Mouse (Mus musculus) adipocyte (in vitro differentiated cells): ENCODE data around the gene Map4k4.

Experiments used
- DNase-seq: peaks from one replicate; pipeline ENCODE4 v3.0.0-alpha.2; 2016; ENCODE audit warnings: low spot score

Map4k4 gene

GRCm38 (mm10) chr1:40037831-40038230, 137.1 kb downstream of the Map4k4 start:
- no peak for DNase-seq

DNA sequence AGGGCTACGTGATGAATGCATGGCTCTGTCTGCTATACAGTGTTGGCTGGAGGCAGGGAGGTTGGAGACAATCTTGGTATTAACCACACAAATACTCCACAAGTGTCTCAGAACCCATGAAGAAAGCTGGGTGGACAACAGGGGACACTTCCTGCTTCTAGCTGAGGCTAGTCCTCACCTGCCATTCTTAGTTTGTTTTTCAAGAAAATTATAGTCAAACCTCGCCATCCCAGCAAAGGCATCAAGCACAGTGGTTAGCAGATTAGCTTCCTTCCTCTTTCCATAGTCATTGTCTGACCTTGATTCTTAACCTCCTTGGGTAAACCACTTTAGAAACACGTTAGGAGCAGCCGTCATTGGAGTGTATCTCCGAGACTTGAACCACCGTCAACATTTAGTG, 145.0 kb downstream of the Map4k4 start:
- no peak for DNase-seq

GRCm38 (mm10) chr1:40046600-40046999, 145.9 kb downstream of the Map4k4 start:
- no peak for DNase-seq

DNA sequence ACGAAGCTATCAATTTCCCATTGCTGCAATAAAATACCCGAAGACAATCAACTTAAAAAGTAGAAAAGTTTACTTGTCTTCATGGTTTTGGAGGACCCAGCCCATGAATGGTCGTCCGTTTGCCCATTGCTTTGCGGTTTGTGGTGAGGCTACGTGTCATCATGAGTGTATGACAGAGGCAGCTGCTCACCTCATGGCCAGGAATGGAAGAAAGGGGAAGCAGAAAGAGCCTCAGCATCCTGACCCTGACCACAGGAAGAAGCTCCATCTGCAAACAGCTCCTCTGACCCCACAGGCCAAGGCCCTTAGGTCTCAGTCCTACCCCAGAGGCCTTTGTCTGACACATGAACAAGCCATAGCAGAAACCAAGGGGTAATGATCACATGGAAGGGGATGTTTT, 150.4 kb downstream of the Map4k4 start:
- DNase-seq: no peak

DNA sequence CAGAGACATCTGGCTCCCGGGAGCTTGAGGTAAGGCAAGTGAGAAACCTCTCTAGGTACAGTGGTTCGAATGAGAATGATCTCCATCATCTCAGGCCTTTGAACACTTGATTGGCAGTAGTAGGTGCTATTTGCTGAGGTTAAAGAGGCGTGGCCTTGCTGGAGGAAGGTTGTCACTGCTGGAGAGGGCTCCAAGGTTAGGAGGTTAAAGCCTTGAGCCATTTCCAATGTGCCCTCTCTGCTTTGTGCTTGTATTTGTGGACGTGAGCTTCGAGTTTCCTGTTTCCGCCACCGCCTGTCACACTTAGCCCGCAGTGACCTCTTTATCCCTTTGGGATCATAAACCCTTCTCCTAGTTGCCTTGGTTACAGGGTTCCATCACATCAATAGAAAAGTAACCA, 151.4 kb downstream of the Map4k4 start:
- DNase-seq: no peak

DNA sequence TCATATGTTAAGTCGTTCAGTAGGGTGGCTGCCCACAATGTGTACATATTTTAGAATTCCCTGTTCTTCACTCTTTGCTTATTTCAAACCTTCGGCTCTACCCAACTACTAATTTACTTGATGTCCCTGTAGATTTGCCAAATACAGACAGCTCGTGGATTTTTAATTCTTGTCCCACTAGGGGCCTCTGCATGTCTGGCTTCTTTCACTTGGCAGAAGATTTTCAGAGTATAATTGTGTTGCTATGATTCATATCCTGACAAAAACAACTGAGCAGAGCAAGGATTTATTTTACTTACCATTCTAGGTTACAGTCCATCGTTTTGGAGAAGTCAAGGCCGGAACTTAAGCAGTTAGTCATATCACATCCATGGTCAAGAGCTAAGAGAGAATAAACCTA, 152.4 kb downstream of the Map4k4 start:
- no peak for DNase-seq

DNA sequence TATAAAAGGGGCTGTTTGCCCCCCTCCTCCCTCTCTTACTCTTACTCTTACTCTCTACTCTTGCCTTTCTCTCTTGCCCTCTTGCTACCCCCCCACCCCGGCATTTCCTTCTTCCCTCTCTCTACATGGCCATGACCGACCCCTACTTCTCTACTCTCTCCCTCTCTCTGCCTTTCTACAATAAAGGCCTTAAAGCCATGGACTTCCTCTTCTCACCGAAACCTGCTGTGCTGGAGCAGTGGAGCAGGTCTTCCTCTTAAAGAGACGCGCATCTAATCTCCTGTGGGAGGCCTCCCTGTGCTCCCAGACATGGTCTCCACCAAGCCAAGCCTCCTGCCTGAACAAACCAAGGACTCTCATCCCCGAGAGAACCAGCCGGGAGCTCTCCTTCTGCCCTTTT, 154.3 kb downstream of the Map4k4 start:
- no peak for DNase-seq

- DNase-seq: no peak
Observed at GRCm38 (mm10) chr1:40055963-40056362, 155.2 kb downstream of the Map4k4 start.

- DNase-seq: no peak
Observed at GRCm38 (mm10) chr1:40057351-40057750, 156.6 kb downstream of the Map4k4 start.

GRCm38 (mm10) chr1:40058013-40058412, 157.3 kb downstream of the Map4k4 start:
- DNase-seq: no peak

GRCm38 (mm10) chr1:40059122-40059774, 158.5 kb downstream of the Map4k4 start:
- DNase-seq: peak; percentile 47

- no peak for DNase-seq
Observed at GRCm38 (mm10) chr1:40061359-40061758, 160.6 kb downstream of the Map4k4 start.

GRCm38 (mm10) chr1:40063409-40063808, 162.7 kb downstream of the Map4k4 start:
- no peak for DNase-seq

- DNase-seq: no peak
Observed at GRCm38 (mm10) chr1:40064508-40064907, 163.8 kb downstream of the Map4k4 start.

DNA sequence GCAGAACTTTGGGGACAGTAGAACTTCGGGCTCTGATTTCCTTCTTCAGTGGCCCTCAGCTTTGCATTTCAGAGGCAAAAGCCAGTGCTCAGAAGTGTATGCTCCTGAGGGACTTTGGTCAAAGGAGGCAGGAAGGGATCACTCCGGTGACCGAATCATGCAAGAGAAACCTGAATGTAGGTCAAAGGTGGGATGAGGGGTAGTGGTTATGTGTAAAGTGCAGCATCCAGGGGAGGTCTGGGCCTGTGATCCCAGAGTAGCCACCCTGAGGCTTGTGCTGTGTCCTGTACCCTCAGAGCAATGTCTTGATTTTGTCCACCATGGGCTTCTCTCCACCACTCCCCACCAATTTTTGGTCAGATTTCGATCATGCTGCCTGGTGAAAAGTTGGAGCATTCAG, 171.8 kb downstream of the Map4k4 start:
- no peak for DNase-seq

DNA sequence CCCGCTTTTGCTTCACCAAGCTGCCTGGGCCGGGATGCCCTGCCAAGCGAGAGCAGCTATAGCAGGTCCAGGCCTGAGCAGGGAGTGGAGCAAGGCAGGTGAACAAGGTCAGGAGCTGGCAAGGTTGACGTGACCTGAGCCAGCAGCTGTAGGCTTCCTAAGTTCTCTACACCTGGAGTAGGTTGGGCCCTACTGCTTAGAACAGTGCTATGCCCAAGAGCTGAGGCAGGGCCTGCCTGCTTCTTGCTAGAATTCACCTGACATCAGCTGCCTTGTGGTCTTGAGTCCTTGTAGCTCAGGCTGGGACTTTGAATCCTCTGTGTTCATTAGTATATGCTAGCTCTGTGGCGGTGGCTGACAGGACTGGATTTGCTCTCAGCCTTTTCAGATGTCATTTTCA, 173.1 kb downstream of the Map4k4 start, which contains the start of gene Il1r2:
Il1r2 (plus strand) TSS at position 301 of the 400 bp plus-strand sequence.
- no peak for DNase-seq
